Mouse (Mus musculus): ENCODE measurements at regions not wholly inside any gene's neighbourhood (a gene's known extent, or its start where the extent isn't known, plus 50 kb on each side); places are given as distances from the start of the nearest gene placed in this dataset.

DNA sequence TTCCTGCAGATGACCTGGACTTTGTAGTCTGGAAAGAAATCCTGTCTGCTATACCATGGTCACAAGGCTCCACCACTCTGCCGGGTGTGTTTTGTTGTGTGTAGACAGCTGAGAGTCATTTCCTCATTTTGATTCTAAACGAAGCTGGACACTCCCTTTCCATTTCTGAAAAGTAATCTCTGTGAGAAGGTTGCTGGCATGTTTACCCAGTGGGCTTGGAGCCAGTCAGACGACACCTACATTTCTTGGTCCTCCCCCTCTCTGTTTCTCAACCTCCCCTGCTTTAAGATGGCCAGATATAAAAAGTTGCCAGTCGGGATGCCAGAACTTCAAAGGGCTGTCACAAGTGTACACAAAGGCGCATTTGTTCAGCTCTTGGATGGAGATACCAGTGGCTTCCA is 100.8 kb upstream of the Agr3 start:
- no peak overlapping the region for H3K4me2 ChIP-seq (ENCODE audit: low read depth, low read length)
- 48% methylated on average over 5 of the region's 5 CpGs for WGBS
- no peaks in the 10 kb centered on the region for H3K4me1 ChIP-seq (ENCODE audit: control insufficient read depth, insufficient read depth, low read length)
- no peaks in the 10 kb centered on the region for H3K27me3 ChIP-seq (ENCODE audit: control insufficient read depth, insufficient read depth, low read length)
- H3K9me3 ChIP-seq (ENCODE audit: control insufficient read depth, low read length), result no peaks in the 10 kb centered on the region
- H3K36me3 ChIP-seq (ENCODE audit: control insufficient read depth, insufficient read depth, low read length), result no peaks in the 10 kb centered on the region
- H3K9ac ChIP-seq (replicated peaks; ENCODE audit: low read depth, low read length), result no peak overlapping the region
- no peak overlapping the region for H3K4me3 ChIP-seq (ENCODE audit: low read depth, low read length)
- no peak for ATAC-seq (ENCODE audit: low read depth)
- no peak overlapping the region for H3K27ac ChIP-seq (ENCODE audit: low read depth, low read length)

DNA sequence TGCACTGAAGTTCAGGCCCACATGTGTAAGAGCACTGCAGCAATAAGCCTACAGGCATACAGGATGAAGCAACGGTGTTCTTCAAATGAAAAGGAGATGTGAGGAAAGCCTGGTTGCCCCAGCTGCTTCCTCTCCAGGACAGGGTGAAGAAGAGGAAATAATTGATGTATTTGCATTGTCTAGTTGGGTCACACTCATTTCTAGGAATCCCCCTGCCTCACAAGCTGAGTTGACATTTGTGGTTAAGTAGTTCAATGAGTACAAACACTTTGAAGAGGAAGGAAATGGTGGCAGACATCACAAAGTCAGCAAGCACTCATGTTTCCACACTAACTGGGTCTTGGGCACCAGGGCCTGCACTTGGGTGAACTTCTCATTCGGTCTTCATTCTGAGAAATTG is 126.2 kb upstream of the Agr3 start:
- H3K27me3 ChIP-seq (ENCODE audit: control insufficient read depth, insufficient read depth, low read length), result no peaks in the 10 kb centered on the region
- ATAC-seq (ENCODE audit: low read depth), result no peak
- 83% methylated on average over 2 of the region's 2 CpGs for WGBS
- H3K27ac ChIP-seq (ENCODE audit: low read depth, low read length), result no peak overlapping the region
- no peaks in the 10 kb centered on the region for H3K4me1 ChIP-seq (ENCODE audit: control insufficient read depth, insufficient read depth, low read length)
- no peaks in the 10 kb centered on the region for H3K9me3 ChIP-seq (ENCODE audit: control insufficient read depth, low read length)
- no peak overlapping the region for H3K4me2 ChIP-seq (ENCODE audit: low read depth, low read length)
- H3K4me3 ChIP-seq (ENCODE audit: low read depth, low read length), result no peak overlapping the region
- no peak overlapping the region for H3K9ac ChIP-seq (replicated peaks; ENCODE audit: low read depth, low read length)
- no peaks in the 10 kb centered on the region for H3K36me3 ChIP-seq (ENCODE audit: control insufficient read depth, insufficient read depth, low read length)

DNA sequence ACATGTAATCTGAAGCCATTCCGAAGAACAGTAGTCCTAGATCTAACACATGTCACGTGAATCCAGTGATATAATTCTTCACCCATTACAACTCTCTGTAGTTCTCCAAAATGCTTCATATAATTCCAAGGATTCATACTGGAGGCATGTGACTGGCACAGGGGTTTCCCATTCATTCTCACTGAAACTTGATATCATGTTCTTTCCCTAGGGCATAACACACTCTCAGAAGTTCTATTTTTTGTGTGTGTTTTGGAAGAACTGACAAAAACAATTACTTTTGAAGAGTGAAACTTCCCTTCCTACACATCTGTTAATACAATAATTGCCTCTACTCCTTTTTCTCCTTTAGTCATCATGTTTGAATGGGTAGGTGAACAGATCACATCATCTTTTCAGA is 150.0 kb upstream of the Agr3 start:
- no peaks in the 10 kb centered on the region for H3K9me3 ChIP-seq (ENCODE audit: control insufficient read depth, low read length)
- no peaks in the 10 kb centered on the region for H3K27me3 ChIP-seq (ENCODE audit: control insufficient read depth, insufficient read depth, low read length)
- no peak overlapping the region for H3K4me3 ChIP-seq (ENCODE audit: low read depth, low read length)
- no peaks in the 10 kb centered on the region for H3K36me3 ChIP-seq (ENCODE audit: control insufficient read depth, insufficient read depth, low read length)
- H3K4me2 ChIP-seq (ENCODE audit: low read depth, low read length), result no peak overlapping the region
- no peak for ATAC-seq (ENCODE audit: low read depth)
- no peak overlapping the region for H3K27ac ChIP-seq (ENCODE audit: low read depth, low read length)
- WGBS, result 83% methylated on average over 2 of the region's 2 CpGs
- no peak overlapping the region for H3K9ac ChIP-seq (replicated peaks; ENCODE audit: low read depth, low read length)
- no peaks in the 10 kb centered on the region for H3K4me1 ChIP-seq (ENCODE audit: control insufficient read depth, insufficient read depth, low read length)

DNA sequence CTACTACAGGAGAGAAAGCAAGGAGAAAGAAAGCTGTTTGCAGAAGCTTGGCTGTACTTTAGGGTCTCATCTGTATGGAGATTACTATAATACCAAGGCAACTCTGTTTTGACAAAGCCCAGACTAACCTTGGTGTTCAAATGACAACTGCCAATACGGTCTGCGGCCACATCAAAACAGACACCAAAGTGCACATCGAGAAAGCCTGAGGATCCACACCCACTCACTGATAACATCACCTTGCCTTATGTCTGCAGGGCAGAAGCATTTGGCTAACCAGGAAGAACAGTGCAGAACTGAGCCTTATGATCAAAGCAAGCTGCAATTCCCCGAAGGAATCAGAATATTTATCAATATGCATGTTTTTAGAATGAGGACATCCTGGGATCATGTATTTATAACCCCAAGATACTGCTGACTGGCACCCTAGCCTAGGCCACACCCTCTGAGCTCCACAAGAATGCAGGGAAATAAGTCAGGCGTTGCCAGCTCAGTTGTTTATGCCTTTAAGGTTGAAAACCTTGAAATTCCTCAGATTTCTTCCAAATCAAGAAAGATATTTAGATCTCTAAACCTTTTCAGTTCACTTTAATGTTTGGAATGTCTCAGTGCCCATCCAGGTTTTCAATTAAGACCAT is 154.9 kb upstream of the Agr3 start:
- Histone ChIP-seq H3K4me3 (ENCODE audit: low read depth, low read length) (no peak overlapping the region), H3K27ac (ENCODE audit: low read depth, low read length) (no peak overlapping the region), H3K27me3 (ENCODE audit: control insufficient read depth, insufficient read depth, low read length) (no peaks in the 10 kb centered on the region), H3K9ac (replicated peaks; ENCODE audit: low read depth, low read length) (no peak overlapping the region), H3K36me3 (ENCODE audit: control insufficient read depth, insufficient read depth, low read length) (no peaks in the 10 kb centered on the region), H3K4me2 (ENCODE audit: low read depth, low read length) (no peak overlapping the region), H3K4me1 (ENCODE audit: control insufficient read depth, insufficient read depth, low read length) (no peaks in the 10 kb centered on the region), H3K9me3 (ENCODE audit: control insufficient read depth, low read length) (no peaks in the 10 kb centered on the region)
- ATAC-seq (ENCODE audit: low read depth), result no peak
- WGBS, result 86% methylated on average over 5 of the region's 5 CpGs

DNA sequence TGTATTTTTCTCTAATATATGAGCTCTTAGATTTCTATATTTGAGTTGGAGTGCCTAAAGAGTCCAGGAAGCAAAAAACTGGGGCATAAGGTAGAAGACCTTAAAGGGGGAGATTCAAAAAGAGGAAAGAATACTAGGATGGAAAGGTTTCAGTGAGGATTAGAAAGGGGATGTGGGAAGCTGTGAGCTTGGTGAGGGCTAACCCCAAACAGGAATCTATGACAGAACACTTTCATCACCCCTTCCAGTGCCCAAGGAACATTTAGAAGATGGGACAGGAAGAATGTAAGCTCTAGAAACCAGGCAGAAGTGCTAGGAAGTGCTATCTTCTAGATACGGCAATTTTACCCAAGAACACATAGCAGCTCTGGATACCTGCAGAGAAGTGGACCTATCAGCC is 166.5 kb upstream of the Agr3 start:
- Histone ChIP-seq H3K36me3 (ENCODE audit: control insufficient read depth, insufficient read depth, low read length) (no peaks in the 10 kb centered on the region), H3K4me1 (ENCODE audit: control insufficient read depth, insufficient read depth, low read length) (no peaks in the 10 kb centered on the region), H3K9ac (replicated peaks; ENCODE audit: low read depth, low read length) (no peak overlapping the region), H3K4me2 (ENCODE audit: low read depth, low read length) (no peak overlapping the region), H3K9me3 (ENCODE audit: control insufficient read depth, low read length) (no peaks in the 10 kb centered on the region), H3K4me3 (ENCODE audit: low read depth, low read length) (no peak overlapping the region), H3K27me3 (ENCODE audit: control insufficient read depth, insufficient read depth, low read length) (no peaks in the 10 kb centered on the region), H3K27ac (ENCODE audit: low read depth, low read length) (no peak overlapping the region)
- 94% methylated on average over 1 of the region's 1 CpGs for WGBS
- no peak for ATAC-seq (ENCODE audit: low read depth)

DNA sequence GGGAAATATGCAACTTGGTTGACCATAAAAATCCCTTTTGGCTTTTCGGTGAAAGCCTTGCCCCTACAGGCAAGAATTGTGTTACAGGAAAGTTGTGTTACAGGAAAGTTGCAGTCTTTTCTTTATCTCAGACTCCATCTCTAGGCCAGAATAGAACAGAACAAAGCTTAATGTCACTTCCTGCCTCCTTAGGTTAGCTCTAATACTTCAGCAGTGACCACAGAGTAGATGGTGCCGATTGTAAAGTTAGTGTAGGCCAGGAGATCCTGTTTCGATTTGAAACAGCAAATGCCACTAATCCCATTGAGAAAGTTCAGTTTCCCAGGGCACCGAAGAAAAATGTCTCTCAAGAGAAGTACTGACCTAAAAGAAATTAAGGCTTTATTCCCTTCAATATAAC is 170.3 kb upstream of the Agr3 start:
- H3K27me3 ChIP-seq (ENCODE audit: control insufficient read depth, insufficient read depth, low read length), result no peaks in the 10 kb centered on the region
- ATAC-seq (ENCODE audit: low read depth), result no peak
- H3K4me2 ChIP-seq (ENCODE audit: low read depth, low read length), result no peak overlapping the region
- no peak overlapping the region for H3K9ac ChIP-seq (replicated peaks; ENCODE audit: low read depth, low read length)
- H3K4me3 ChIP-seq (ENCODE audit: low read depth, low read length), result no peak overlapping the region
- no peaks in the 10 kb centered on the region for H3K4me1 ChIP-seq (ENCODE audit: control insufficient read depth, insufficient read depth, low read length)
- 89% methylated on average over 4 of the region's 4 CpGs for WGBS
- H3K27ac ChIP-seq (ENCODE audit: low read depth, low read length), result no peak overlapping the region
- H3K36me3 ChIP-seq (ENCODE audit: control insufficient read depth, insufficient read depth, low read length), result no peaks in the 10 kb centered on the region
- no peaks in the 10 kb centered on the region for H3K9me3 ChIP-seq (ENCODE audit: control insufficient read depth, low read length)

DNA sequence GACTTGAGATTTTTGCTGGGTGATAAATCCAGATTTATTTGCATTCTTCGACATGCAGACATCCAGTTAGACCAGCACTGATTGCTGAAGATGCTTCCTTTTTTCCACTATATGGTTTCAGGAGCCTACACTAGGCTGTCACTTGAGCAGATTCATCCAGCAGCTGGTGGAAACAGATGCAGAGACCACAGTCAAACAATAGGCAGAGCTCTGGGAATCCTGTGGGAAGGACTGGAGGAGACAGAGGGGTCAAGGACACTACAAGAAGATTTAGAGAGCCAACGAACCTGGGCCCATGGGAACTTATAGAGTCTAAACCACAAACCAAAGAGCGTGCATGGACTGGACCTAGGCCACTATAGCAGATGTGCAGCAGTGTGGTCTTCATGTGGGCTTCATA is 177.4 kb upstream of the Agr3 start:
- no peak overlapping the region for H3K4me3 ChIP-seq (ENCODE audit: low read depth, low read length)
- no peak overlapping the region for H3K9ac ChIP-seq (replicated peaks; ENCODE audit: low read depth, low read length)
- H3K36me3 ChIP-seq (ENCODE audit: control insufficient read depth, insufficient read depth, low read length), result no peaks in the 10 kb centered on the region
- 80% methylated on average over 3 of the region's 3 CpGs for WGBS
- no peaks in the 10 kb centered on the region for H3K4me1 ChIP-seq (ENCODE audit: control insufficient read depth, insufficient read depth, low read length)
- no peaks in the 10 kb centered on the region for H3K27me3 ChIP-seq (ENCODE audit: control insufficient read depth, insufficient read depth, low read length)
- no peak for ATAC-seq (ENCODE audit: low read depth)
- no peaks in the 10 kb centered on the region for H3K9me3 ChIP-seq (ENCODE audit: control insufficient read depth, low read length)
- no peak overlapping the region for H3K27ac ChIP-seq (ENCODE audit: low read depth, low read length)
- no peak overlapping the region for H3K4me2 ChIP-seq (ENCODE audit: low read depth, low read length)

DNA sequence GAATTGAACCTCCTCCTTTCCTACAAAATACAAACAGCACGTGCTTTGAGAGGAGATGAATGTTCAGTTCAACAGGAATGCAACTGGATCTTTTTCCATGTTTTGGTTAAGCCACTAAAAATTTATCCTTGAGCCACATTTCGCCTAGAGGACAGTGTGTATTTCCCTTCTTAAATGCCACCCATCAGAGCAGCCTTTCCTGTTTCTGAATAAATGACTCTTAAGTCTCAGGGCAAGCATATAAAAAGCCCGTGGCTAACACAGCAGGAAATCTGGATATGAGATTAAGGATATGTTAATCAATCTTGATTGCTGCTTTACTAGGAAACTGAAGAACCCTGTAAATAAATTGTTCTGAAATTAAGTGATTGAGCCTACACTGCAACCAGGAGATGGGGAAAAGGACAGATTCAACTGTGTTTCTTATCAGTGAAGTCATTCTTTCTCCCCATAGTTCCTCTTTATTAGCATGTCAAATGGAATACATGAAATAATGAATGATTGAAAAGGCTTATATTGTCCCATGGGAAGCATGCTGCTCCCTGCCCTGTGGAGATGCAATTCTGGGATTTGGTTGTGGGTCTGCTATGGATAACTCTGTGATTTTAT is 178.6 kb upstream of the Agr3 start:
- no peak overlapping the region for H3K4me2 ChIP-seq (ENCODE audit: low read depth, low read length)
- 60% methylated on average over 3 of the region's 3 CpGs for WGBS
- no peak overlapping the region for H3K9ac ChIP-seq (replicated peaks; ENCODE audit: low read depth, low read length)
- H3K36me3 ChIP-seq (ENCODE audit: control insufficient read depth, insufficient read depth, low read length), result no peaks in the 10 kb centered on the region
- H3K9me3 ChIP-seq (ENCODE audit: control insufficient read depth, low read length), result no peaks in the 10 kb centered on the region
- no peaks in the 10 kb centered on the region for H3K4me1 ChIP-seq (ENCODE audit: control insufficient read depth, insufficient read depth, low read length)
- ATAC-seq (ENCODE audit: low read depth), result no peak
- no peak overlapping the region for H3K27ac ChIP-seq (ENCODE audit: low read depth, low read length)
- H3K27me3 ChIP-seq (ENCODE audit: control insufficient read depth, insufficient read depth, low read length), result no peaks in the 10 kb centered on the region
- H3K4me3 ChIP-seq (ENCODE audit: low read depth, low read length), result no peak overlapping the region

DNA sequence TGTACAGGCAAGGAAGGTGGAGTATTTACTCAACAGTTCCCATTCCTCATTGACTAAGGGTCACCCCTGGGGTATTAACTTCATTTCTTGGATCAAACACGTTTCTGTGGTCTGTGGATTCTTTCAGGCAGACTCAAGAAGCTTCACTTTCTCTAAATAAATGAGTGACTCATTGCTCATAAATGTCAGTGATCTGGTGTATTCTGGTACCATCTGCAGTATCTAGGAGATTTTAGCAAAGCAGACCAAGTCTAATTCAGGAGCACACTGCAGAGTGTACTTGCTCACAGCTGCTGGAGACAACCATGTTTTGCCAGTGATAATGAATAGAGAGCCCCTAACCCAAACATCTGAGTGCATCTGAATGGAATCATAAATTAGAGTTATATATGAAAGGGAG is 182.7 kb upstream of the Agr3 start:
- Histone ChIP-seq H3K9me3 (ENCODE audit: control insufficient read depth, low read length) (no peaks in the 10 kb centered on the region), H3K27ac (ENCODE audit: low read depth, low read length) (no peak overlapping the region), H3K4me1 (ENCODE audit: control insufficient read depth, insufficient read depth, low read length) (no peaks in the 10 kb centered on the region), H3K9ac (replicated peaks; ENCODE audit: low read depth, low read length) (no peak overlapping the region), H3K4me3 (ENCODE audit: low read depth, low read length) (no peak overlapping the region), H3K4me2 (ENCODE audit: low read depth, low read length) (no peak overlapping the region), H3K36me3 (ENCODE audit: control insufficient read depth, insufficient read depth, low read length) (no peaks in the 10 kb centered on the region), H3K27me3 (ENCODE audit: control insufficient read depth, insufficient read depth, low read length) (no peaks in the 10 kb centered on the region)
- WGBS, result 63% methylated on average over 1 of the region's 1 CpGs
- ATAC-seq (ENCODE audit: low read depth), result no peak
